ENCODE assay signal across 12 mouse cellular contexts in genomic region chr11:57415167-57415566, GRCm38 (mm10).
"Had no signal": no experiment of that assay in that cellular context is flagged by ENCODE, and none has a peak within 500 bp of the region (broad histone marks: within the 10 kb centered on the region; RNA-seq: fewer than 3 reads in every experiment).

No protein-coding gene starts in this region.

- DNase-seq: kidney, adult 11 months; kidney, postnatal 10 days; lung, embryonic 14.5 days; lung, postnatal 10 days; lung, postnatal 4 days; thymus, postnatal 4 days had no signal

- H3K9ac ChIP-seq: limb, embryonic 15.5 days; liver, embryonic 12.5 days; lung, embryonic 14.5 days; neural tube, embryonic 12.5 days had no signal

- ATAC-seq: liver, embryonic 12.5 days had no signal

- H3K9me3 ChIP-seq: limb, embryonic 15.5 days; liver, embryonic 12.5 days; neural tube, embryonic 12.5 days had no signal

- H3K4me3 ChIP-seq: left cerebral cortex, adult 2 months; limb, embryonic 15.5 days; liver, embryonic 12.5 days; myocyte; neural tube, embryonic 12.5 days had no signal

- H3K27ac ChIP-seq: left cerebral cortex, adult 2 months; limb, embryonic 15.5 days; liver, embryonic 12.5 days; neural tube, embryonic 12.5 days; stomach, postnatal 0 days had no signal

- H3K4me2 ChIP-seq: limb, embryonic 15.5 days; liver, embryonic 12.5 days; lung, embryonic 14.5 days; neural tube, embryonic 12.5 days had no signal

- H3K36me3 ChIP-seq: limb, embryonic 15.5 days; liver, embryonic 12.5 days; neural tube, embryonic 12.5 days had no signal

- H3K27me3 ChIP-seq: limb, embryonic 15.5 days; liver, embryonic 12.5 days; neural tube, embryonic 12.5 days had no signal

- H3K4me1 ChIP-seq: limb, embryonic 15.5 days; liver, embryonic 12.5 days; neural tube, embryonic 12.5 days had no signal
